Mouse (Mus musculus) ZHBTc4 (cell line): ENCODE data around the gene Krtap1-3.
A peak's percentile ranks its signal among the peaks of the same experiment; 100 is the strongest.

ENCODE experiments used
- DNase-seq: peaks from one replicate; pipeline ENCODE4 v3.0.0-alpha.2; 2011; ENCODE audit warnings: low read depth, low spot score

Krtap1-3 gene

DNA sequence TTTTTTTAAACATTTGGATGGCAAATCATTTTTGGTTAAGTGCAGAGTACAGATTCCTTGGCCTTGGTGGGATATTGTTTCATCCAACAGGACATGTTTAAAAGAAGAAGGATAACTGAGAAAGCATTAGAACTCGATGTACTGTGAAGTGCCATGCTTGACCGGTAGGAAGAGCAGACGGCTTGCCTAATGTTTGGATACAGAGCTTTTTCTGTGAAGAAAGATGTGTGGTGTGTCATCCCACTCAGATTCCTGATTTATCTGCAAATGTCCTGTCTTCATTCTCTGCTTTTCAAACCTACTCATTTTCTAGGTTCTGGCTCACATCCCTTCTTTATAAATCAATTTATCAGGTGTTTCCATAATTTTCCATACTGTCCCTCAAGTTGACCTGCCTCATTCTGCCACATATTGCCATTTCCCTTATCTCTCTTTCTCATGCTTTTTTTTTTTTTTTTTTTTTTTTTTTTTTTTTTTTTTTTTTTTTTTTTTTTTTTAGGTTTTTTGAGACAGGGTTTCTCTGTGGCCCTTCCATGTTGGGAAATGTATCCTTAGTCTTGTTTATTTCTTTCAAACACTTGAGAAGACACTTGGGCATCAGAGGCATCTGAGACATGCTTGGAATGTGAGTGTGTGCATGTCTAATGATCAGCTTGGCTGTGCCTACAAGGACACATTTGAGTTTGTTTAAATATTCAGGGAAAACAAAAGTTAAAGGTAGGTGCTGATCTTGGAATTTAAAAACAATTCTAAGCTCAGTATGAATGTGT, 33.0 kb downstream of the Krtap1-3 start:
- DNase-seq = no peak

DNA sequence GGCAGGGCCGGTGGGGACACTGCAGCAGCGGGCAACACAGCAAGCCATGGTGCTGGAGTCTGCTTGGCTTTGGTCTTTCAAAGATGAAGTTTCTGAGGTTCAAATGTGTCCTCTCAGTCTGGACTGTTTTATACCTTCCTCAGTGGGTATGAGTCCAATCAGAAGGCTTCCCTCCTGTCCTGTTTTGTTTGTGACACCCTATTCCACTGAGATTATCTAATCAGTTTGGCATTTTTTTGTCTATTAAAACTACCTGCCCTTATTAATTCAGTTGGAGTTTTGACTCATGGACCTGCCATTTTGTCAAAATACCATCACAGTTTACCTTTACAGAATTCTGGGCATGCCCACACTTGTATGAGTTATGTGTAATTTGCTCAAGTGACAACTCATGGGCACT, 34.4 kb downstream of the Krtap1-3 start, which contains the start of gene Krtap3-2:
Gene Krtap3-2, minus strand, starts transcription at position 101 of the 400 bp plus-strand sequence.
- DNase-seq = no peak

GRCm38 (mm10) chr11:99556195-99556594, 34.9 kb downstream of the Krtap1-3 start:
- DNase-seq = no peak

GRCm38 (mm10) chr11:99550765-99551164, 40.4 kb downstream of the Krtap1-3 start, which contains the start of gene Krtap3-3:
Gene Krtap3-3, minus strand, starts transcription at chr11:99550865.
- DNase-seq = no peak

DNA sequence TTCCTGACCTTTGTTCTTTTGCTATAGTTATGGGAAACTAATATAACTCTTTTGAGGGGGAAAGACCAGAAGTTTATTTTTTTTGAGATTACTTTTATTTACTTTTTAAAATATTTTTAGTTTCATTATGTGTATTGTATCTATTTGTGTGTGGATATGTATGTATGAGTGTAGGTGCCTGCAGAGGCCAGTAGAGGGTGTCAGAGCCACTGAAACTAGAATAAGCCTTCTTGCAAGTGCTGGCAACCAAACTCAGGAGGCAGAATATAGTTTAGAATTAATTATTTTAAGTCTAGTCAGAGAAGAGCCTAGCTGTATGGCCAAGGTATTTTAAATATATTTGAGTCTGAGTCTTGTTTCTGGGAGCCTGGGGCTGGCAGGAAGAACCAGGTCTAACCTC, 43.2 kb downstream of the Krtap1-3 start:
- peak; percentile 33 for DNase-seq
